Mouse (Mus musculus): ENCODE data around the gene Msln. TPM values are rescaled to one million over a fixed set of nuclear protein-coding genes. Genes with fewer than 3 reads are reported as not detected.

The Msln gene
- total and polyA plus RNA-seq, 3 experiments: not detected

GRCm38 (mm10) chr17:25725264-25725663, 28.9 kb downstream of the Msln start:
- H3K4me3 ChIP-seq (replicated peaks in 1 of 3; ENCODE audit: low read depth in 2 of 3, low read length in 2 of 3, poor library complexity in 1 of 3): no peak overlapping the region
- no peak for DNase-seq (ENCODE audit: extremely low read depth)
- no peak overlapping the region for H3K9ac ChIP-seq (ENCODE audit: insufficient read depth, low read depth)
- H3K27ac ChIP-seq (ENCODE audit: insufficient read depth, low read depth): no peak overlapping the region
- H3K9me3 ChIP-seq (replicated peaks; ENCODE audit: low read length): no peaks in the 10 kb centered on the region
- TF ChIP-seq CHD2 (IDR thresholded peaks at IDR 0.05; ENCODE audit: low read length) (no peak), POLR2AphosphoS2 (IDR thresholded peaks at IDR 0.05; ENCODE audit: low read depth, low read length) (no peak), CHD1 (IDR thresholded peaks at IDR 0.05; ENCODE audit: low read depth, low read length) (no peak), JUND (conservative IDR thresholded peaks at IDR 0.05; ENCODE audit: low read depth, low read length) (no peak), HCFC1 (IDR thresholded peaks at IDR 0.05; ENCODE audit: low read depth, low read length) (no peak), NRF1 (IDR thresholded peaks at IDR 0.05; ENCODE audit: low read depth, low read length) (no peak), E2F4 (IDR thresholded peaks at IDR 0.05; ENCODE audit: insufficient replicate concordance, low read depth, low read length) (no peak), ZMIZ1 (IDR thresholded peaks at IDR 0.05; ENCODE audit: low read depth, low read length) (no peak), USF1 (IDR thresholded peaks at IDR 0.05; ENCODE audit: low read depth, low read length) (no peak), TBP (conservative IDR thresholded peaks at IDR 0.05; ENCODE audit: low read depth, low read length) (no peak), TCF12 (IDR thresholded peaks at IDR 0.05; ENCODE audit: low read depth, low read length) (no peak)
- no peaks in the 10 kb centered on the region for H3K27me3 ChIP-seq (replicated peaks)
- H3K79me2 ChIP-seq (replicated peaks; ENCODE audit: control insufficient read depth, extremely low read depth, insufficient read depth, poor library complexity, severe bottlenecking): no peaks in the 10 kb centered on the region; the same call in 1 of the 2 replicates
- in situ Hi-C loops (cut with MboI; ENCODE audit: low pct_ligation_motif_present, low pct_unique_long_range_greater_than_20kb, low sequenced_read_pairs): no loop called here
- peaks cover 9 to 28% of the 10 kb centered on the region in 2 experiments for H3K4me1 ChIP-seq (ENCODE audit: control insufficient read depth in 1 of 2, insufficient read depth in 2 of 2)
- dilution Hi-C loops (cut with MboI; ENCODE audit: extremely low pct_ligation_motif_present, extremely low pct_unique_long_range_greater_than_20kb, low sequenced_read_pairs): no loop called here
- peaks cover 41 to 70% of the 10 kb centered on the region in 2 experiments for H3K36me3 ChIP-seq (replicated peaks in 1 of 2; ENCODE audit: control insufficient read depth in 1 of 2, insufficient read depth in 1 of 2, low read length in 1 of 2)
- no peak overlapping the region for H3K4me2 ChIP-seq (ENCODE audit: insufficient read depth, low read depth, poor library complexity, severe bottlenecking)

- Histone ChIP-seq H3K79me2 (replicated peaks; ENCODE audit: control insufficient read depth, extremely low read depth, insufficient read depth, poor library complexity, severe bottlenecking) (no peaks in the 10 kb centered on the region; the same call in 1 of the 2 replicates), H3K27ac (ENCODE audit: insufficient read depth, low read depth) (no peak overlapping the region), H3K4me3 (replicated peaks in 1 of 3; ENCODE audit: low read depth in 2 of 3, low read length in 2 of 3, poor library complexity in 1 of 3) (no peak overlapping the region), H3K9me3 (replicated peaks; ENCODE audit: low read length) (no peaks in the 10 kb centered on the region), H3K4me2 (ENCODE audit: insufficient read depth, low read depth, poor library complexity, severe bottlenecking) (no peak overlapping the region), H3K27me3 (replicated peaks) (no peaks in the 10 kb centered on the region), H3K36me3 (replicated peaks in 1 of 2; ENCODE audit: control insufficient read depth in 1 of 2, insufficient read depth in 1 of 2, low read length in 1 of 2) (peaks cover 51 to 76% of the 10 kb centered on the region in 2 experiments), H3K9ac (ENCODE audit: insufficient read depth, low read depth) (no peak overlapping the region), H3K4me1 (ENCODE audit: control insufficient read depth in 1 of 2, insufficient read depth in 2 of 2) (peaks cover 9 to 27% of the 10 kb centered on the region in 2 experiments)
- TF ChIP-seq RAD21 (IDR thresholded peaks at IDR 0.05; ENCODE audit: low read depth, low read length): peak; percentile 5
- no peak for TF ChIP-seq USF2 (conservative IDR thresholded peaks at IDR 0.05; ENCODE audit: low read depth, low read length)
- peak; percentile 25 to 56; a peak in 2 of 4 replicates for TF ChIP-seq CTCF (conservative IDR thresholded peaks at IDR 0.05 in 1 of 2, IDR thresholded peaks at IDR 0.05 in 1 of 2; ENCODE audit: low read depth in 2 of 2, low read length in 2 of 2)
- DNase-seq (ENCODE audit: extremely low read depth): peak; percentile 21
- in situ Hi-C loops (cut with MboI; ENCODE audit: low pct_ligation_motif_present, low pct_unique_long_range_greater_than_20kb, low sequenced_read_pairs): no loop called here
- dilution Hi-C loops (cut with MboI; ENCODE audit: extremely low pct_ligation_motif_present, extremely low pct_unique_long_range_greater_than_20kb, low sequenced_read_pairs): no loop called here
Observed at GRCm38 (mm10) chr17:25723919-25724318, 30.3 kb downstream of the Msln start.

- in situ Hi-C loops (cut with MboI; ENCODE audit: low pct_ligation_motif_present, low pct_unique_long_range_greater_than_20kb, low sequenced_read_pairs): no loop called here
- no peaks in the 10 kb centered on the region for H3K27me3 ChIP-seq (replicated peaks)
- no peaks in the 10 kb centered on the region; the same call in 1 of the 2 replicates for H3K79me2 ChIP-seq (replicated peaks; ENCODE audit: control insufficient read depth, extremely low read depth, insufficient read depth, poor library complexity, severe bottlenecking)
- no peak overlapping the region for H3K27ac ChIP-seq (ENCODE audit: insufficient read depth, low read depth)
- H3K4me3 ChIP-seq (replicated peaks in 1 of 3; ENCODE audit: low read depth in 2 of 3, low read length in 2 of 3, poor library complexity in 1 of 3): no peak overlapping the region
- no peaks in the 10 kb centered on the region for H3K9me3 ChIP-seq (replicated peaks; ENCODE audit: low read length)
- no peak overlapping the region for H3K9ac ChIP-seq (ENCODE audit: insufficient read depth, low read depth)
- H3K4me2 ChIP-seq (ENCODE audit: insufficient read depth, low read depth, poor library complexity, severe bottlenecking): no peak overlapping the region
- peaks cover 52 to 76% of the 10 kb centered on the region in 2 experiments for H3K36me3 ChIP-seq (replicated peaks in 1 of 2; ENCODE audit: control insufficient read depth in 1 of 2, insufficient read depth in 1 of 2, low read length in 1 of 2)
- peaks cover 5 to 27% of the 10 kb centered on the region in 2 experiments for H3K4me1 ChIP-seq (ENCODE audit: control insufficient read depth in 1 of 2, insufficient read depth in 2 of 2)
- no peak for DNase-seq (ENCODE audit: extremely low read depth)
- dilution Hi-C loops (cut with MboI; ENCODE audit: extremely low pct_ligation_motif_present, extremely low pct_unique_long_range_greater_than_20kb, low sequenced_read_pairs): no loop called here
- TF ChIP-seq POLR2AphosphoS2 (IDR thresholded peaks at IDR 0.05; ENCODE audit: low read depth, low read length) (no peak), ELF1 (IDR thresholded peaks at IDR 0.05; ENCODE audit: low read depth, low read length) (no peak), RCOR1 (conservative IDR thresholded peaks at IDR 0.05; ENCODE audit: low read depth, low read length) (no peak)
Observed at GRCm38 (mm10) chr17:25723470-25723869, 30.7 kb downstream of the Msln start.

All from CH12.LX (cell line).